Mouse (Mus musculus) myocyte (in vitro differentiated cells): ENCODE measurements at regions not wholly inside any gene's neighbourhood (a gene's known extent, or its start where the extent isn't known, plus 50 kb on each side); places are given as distances from the start of the nearest gene placed in this dataset.
"Not testable (repeated sequence)": the region's sequence is repeated elsewhere in the genome, so short reads cannot be mapped to it uniquely, and the experiment has no call there.

Source experiments
- H3K27me3 ChIP-seq: one replicate; pipeline ENCODE4 v1.6.1; 2011; ENCODE audit not compliant: control insufficient read depth, insufficient read depth, insufficient read length
- H3K36me3 ChIP-seq: one replicate; pipeline ENCODE4 v1.6.1; 2011; ENCODE audit not compliant: control insufficient read depth, insufficient read depth
- H3K4me2 ChIP-seq: one replicate; pipeline ENCODE4 v1.6.1; 2011; ENCODE audit warnings: low read depth, control low read depth
- H3K4me3 ChIP-seq: one replicate; pipeline ENCODE4 v1.5.1; 2011; ENCODE audit warnings: mild to moderate bottlenecking, control low read depth, moderate library complexity
- H3K79me2 ChIP-seq: one replicate; pipeline ENCODE4 v1.6.1; 2011; ENCODE audit not compliant: control insufficient read depth, insufficient read depth
- H3ac ChIP-seq: one replicate; pipeline ENCODE4 v1.6.1; 2011; ENCODE audit not compliant: control insufficient read depth, insufficient read length
- CEBPB ChIP-seq: IDR thresholded peaks from 2 replicates; pipeline ENCODE4 v1.6.1; 2011; ENCODE audit warnings: mild to moderate bottlenecking, moderate library complexity; ENCODE audit not compliant: poor library complexity, insufficient read depth, severe bottlenecking
- E2F4 ChIP-seq: IDR thresholded peaks from one replicate; pipeline ENCODE4 v1.6.1; 2011; ENCODE audit warnings: mild to moderate bottlenecking, control low read depth, moderate library complexity; ENCODE audit not compliant: insufficient read depth
- MAX ChIP-seq: IDR thresholded peaks from one replicate; pipeline ENCODE4 v1.6.1; 2011; ENCODE audit warnings: low read depth, mild to moderate bottlenecking, control low read depth
- MYOD1 ChIP-seq, 3 experiments: IDR thresholded peaks; one replicate each; pipeline ENCODE4 v1.6.1; 2011; ENCODE audit warnings: control low read depth in 2 of 3, low read depth in 2 of 3, mild to moderate bottlenecking in 2 of 3, moderate library complexity in 1 of 3; ENCODE audit not compliant: insufficient read length in 2 of 3, control insufficient read depth in 1 of 3
- MYOG ChIP-seq, 3 experiments: IDR thresholded peaks; one replicate each; pipeline ENCODE4 v1.6.1; 2011; ENCODE audit warnings: control low read depth in 2 of 3, low read depth in 2 of 3, mild to moderate bottlenecking in 2 of 3; ENCODE audit not compliant: insufficient read length in 2 of 3, control insufficient read depth in 1 of 3, insufficient read depth in 1 of 3
- POLR2A ChIP-seq: IDR thresholded peaks from one replicate; pipeline ENCODE4 v1.6.1; 2011; ENCODE audit warnings: low read depth, mild to moderate bottlenecking, control low read depth, moderate library complexity; ENCODE audit not compliant: insufficient read length
- POLR2AphosphoS2 ChIP-seq: IDR thresholded peaks from one replicate; pipeline ENCODE4 v1.6.1; 2011; ENCODE audit warnings: low read depth, control low read depth; ENCODE audit not compliant: insufficient read length
- REST ChIP-seq: IDR thresholded peaks from one replicate; pipeline ENCODE4 v1.6.1; 2011; ENCODE audit warnings: mild to moderate bottlenecking, control low read depth, moderate library complexity; ENCODE audit not compliant: insufficient read depth, insufficient read length
- SRF ChIP-seq: IDR thresholded peaks from one replicate; pipeline ENCODE4 v1.6.1; 2011; ENCODE audit warnings: low read depth; ENCODE audit not compliant: control insufficient read depth, insufficient read length
- TCF12 ChIP-seq: IDR thresholded peaks from one replicate; pipeline ENCODE4 v1.6.1; 2011; ENCODE audit warnings: mild to moderate bottlenecking, control low read depth; ENCODE audit not compliant: poor library complexity, insufficient read depth, severe bottlenecking
- TCF3 ChIP-seq: IDR thresholded peaks from one replicate; pipeline ENCODE4 v1.6.1; 2011; ENCODE audit warnings: low read depth, control low read depth; ENCODE audit not compliant: insufficient read length
- USF1 ChIP-seq: IDR thresholded peaks from one replicate; pipeline ENCODE4 v1.6.1; 2011; ENCODE audit warnings: low read depth, mild to moderate bottlenecking, control low read depth, moderate library complexity

- no peak overlapping the region for H3K4me3 ChIP-seq
- TF ChIP-seq POLR2A = no peak
- TF ChIP-seq E2F4 = no peak
- no peak for TF ChIP-seq SRF
- no peak for TF ChIP-seq CEBPB
- TF ChIP-seq MYOD1 (IDR thresholded peaks at IDR 0.05; ENCODE audit: control insufficient read depth in 1 of 3, insufficient read length in 2 of 3, low read depth in 2 of 3) = no peak
- TF ChIP-seq MAX = no peak
- TF ChIP-seq TCF12 = no peak
- no peak for TF ChIP-seq POLR2AphosphoS2
- no peak for TF ChIP-seq TCF3
- TF ChIP-seq USF1 = no peak
- TF ChIP-seq MYOG (IDR thresholded peaks at IDR 0.05; ENCODE audit: control insufficient read depth in 1 of 3, insufficient read depth in 1 of 3, insufficient read length in 2 of 3, low read depth in 2 of 3) = no peak
- TF ChIP-seq REST = no peak
- no peak overlapping the region for H3ac ChIP-seq
- H3K4me2 ChIP-seq = no peak overlapping the region
- no peaks in the 10 kb centered on the region for H3K27me3 ChIP-seq
- H3K79me2 ChIP-seq = no peaks in the 10 kb centered on the region
- no peaks in the 10 kb centered on the region for H3K36me3 ChIP-seq
These were observed 414.3 kb downstream of the Gtdc1 start for GRCm38 (mm10) chr2:44513080-44513724.

- Histone ChIP-seq H3K36me3 (no peaks in the 10 kb centered on the region), H3K4me3 (no peak overlapping the region), H3K79me2 (no peaks in the 10 kb centered on the region), H3K4me2 (no peak overlapping the region), H3ac (no peak overlapping the region), H3K27me3 (no peaks in the 10 kb centered on the region)
- no peak for TF ChIP-seq POLR2A
- peak in 2 of 3 experiments; percentile 26 to 53 for TF ChIP-seq MYOD1 (IDR thresholded peaks at IDR 0.05; ENCODE audit: control insufficient read depth in 1 of 3, insufficient read length in 2 of 3, low read depth in 2 of 3)
- TF ChIP-seq TCF12 = no peak
- peak in 1 of 3 experiments; percentile 57 for TF ChIP-seq MYOG (IDR thresholded peaks at IDR 0.05; ENCODE audit: control insufficient read depth in 1 of 3, insufficient read depth in 1 of 3, insufficient read length in 2 of 3, low read depth in 2 of 3)
These were observed 415.1 kb downstream of the Gtdc1 start for GRCm38 (mm10) chr2:44512334-44512733.

GRCm38 (mm10) chr2:44509101-44509500 lies 418.4 kb downstream of the Gtdc1 start:
- Histone ChIP-seq H3K4me3 (no peak overlapping the region), H3K79me2 (no peaks in the 10 kb centered on the region), H3K27me3 (no peaks in the 10 kb centered on the region), H3ac (no peak overlapping the region), H3K4me2 (no peak overlapping the region), H3K36me3 (no peaks in the 10 kb centered on the region)
- TF ChIP-seq TCF3 (no peak), MYOD1 (IDR thresholded peaks at IDR 0.05; ENCODE audit: control insufficient read depth in 1 of 3, insufficient read length in 2 of 3, low read depth in 2 of 3) (no peak), SRF (no peak), REST (no peak), USF1 (no peak), POLR2AphosphoS2 (no peak), TCF12 (no peak), E2F4 (no peak), CEBPB (no peak), POLR2A (no peak), MYOG (IDR thresholded peaks at IDR 0.05; ENCODE audit: control insufficient read depth in 1 of 3, insufficient read depth in 1 of 3, insufficient read length in 2 of 3, low read depth in 2 of 3) (no peak), MAX (no peak)

- Histone ChIP-seq H3K27me3 (no peaks in the 10 kb centered on the region), H3K4me3 (no peak overlapping the region), H3K79me2 (no peaks in the 10 kb centered on the region), H3K4me2 (no peak overlapping the region), H3ac (no peak overlapping the region), H3K36me3 (no peaks in the 10 kb centered on the region)
- TF ChIP-seq CEBPB (no peak), MYOD1 (IDR thresholded peaks at IDR 0.05; ENCODE audit: control insufficient read depth in 1 of 3, insufficient read length in 2 of 3, low read depth in 2 of 3) (no peak), SRF (no peak), TCF3 (no peak), MAX (no peak), TCF12 (no peak), MYOG (IDR thresholded peaks at IDR 0.05; ENCODE audit: control insufficient read depth in 1 of 3, insufficient read depth in 1 of 3, insufficient read length in 2 of 3, low read depth in 2 of 3) (no peak), E2F4 (no peak)
These were observed 423.2 kb downstream of the Gtdc1 start for GRCm38 (mm10) chr2:44504273-44504672.

- not testable (repeated sequence) for H3K4me2 ChIP-seq, H3K79me2 ChIP-seq, H3K27me3 ChIP-seq, H3K36me3 ChIP-seq, H3K4me3 ChIP-seq, H3ac ChIP-seq
These were observed 436.7 kb downstream of the Gtdc1 start for GRCm38 (mm10) chr2:44490806-44491205.
